Mouse (Mus musculus): ENCODE measurements around the gene Apopt1.

GRCm38 (mm10) chr12:111672581-111672980 is 40.5 kb upstream of the Apopt1 start:
- TF ChIP-seq CTCF (IDR thresholded peaks at IDR 0.05; ENCODE audit: low read depth, low read length) (no peak), POLR2A (IDR thresholded peaks at IDR 0.05; ENCODE audit: extremely low read depth, insufficient read depth, low read length) (no peak)

Data from liver, adult 2 months (tissue).